Mouse (Mus musculus): ENCODE data around the gene Chek2.

- TF ChIP-seq GATA1 (IDR thresholded peaks at IDR 0.05; ENCODE audit: low read length) = no peak
- no peak for TF ChIP-seq TAL1 (IDR thresholded peaks at IDR 0.05; ENCODE audit: low read length)
Observed at GRCm38 (mm10) chr5:110900331-110900730, 60.6 kb downstream of the Chek2 start.
